Mouse (Mus musculus) lung, adult 2 months (tissue): ENCODE results near the gene Tet3.

ENCODE experiments used
- CTCF ChIP-seq: fragments of 200-500 bp; IDR thresholded peaks from 2 replicates; pipeline ENCODE4 v1.5.1; 2011; ENCODE audit warnings: mild to moderate bottlenecking, low read length, control low read depth; ENCODE audit not compliant: insufficient read depth
- POLR2A ChIP-seq: fragments of 200-500 bp; IDR thresholded peaks from 2 replicates; pipeline ENCODE4 v1.6.1; 2011; ENCODE audit warnings: low read depth, mild to moderate bottlenecking, control low read depth, low read length, borderline replicate concordance; ENCODE audit errors: extremely low read depth

DNA sequence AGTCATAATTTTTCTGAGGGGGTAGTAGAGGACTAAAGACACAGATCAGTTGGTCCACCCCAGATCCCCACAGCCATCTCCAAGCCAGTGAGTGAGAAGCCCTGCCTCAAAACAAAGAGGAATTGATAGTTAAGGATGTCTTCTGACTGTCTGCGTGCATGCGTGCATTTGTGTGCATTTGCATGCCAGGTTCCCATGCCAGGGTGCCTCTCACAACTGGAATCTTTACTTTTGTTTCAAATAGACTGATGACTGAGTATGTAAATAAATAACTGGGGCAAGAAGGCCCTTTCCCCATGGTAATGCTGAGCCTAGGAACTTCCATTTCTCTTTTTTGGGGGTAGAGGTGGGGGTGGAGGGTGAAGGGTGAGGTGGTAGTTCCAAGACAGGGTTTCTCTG is 41.8 kb downstream of the Tet3 start:
- TF ChIP-seq CTCF (no peak), POLR2A (no peak)
